ENCODE assay signal across 8 mouse cellular contexts in genomic region chr12:109528263-109528545, GRCm38 (mm10).
DNase-seq lines count a peak whose midpoint lies in the region; ATAC-seq and TF ChIP-seq lines count a peak whose summit lies in the region.

No protein-coding gene starts in this region.

- H3K9me3 ChIP-seq in ES-Bruce4 (replicated peaks; ENCODE audit: control insufficient read depth, insufficient read depth, low read length, poor library complexity, severe bottlenecking) = peaks cover 69% of the 10 kb centered on the region
- H3K9me3 ChIP-seq in heart, embryonic 16.5 days (replicated peaks; ENCODE audit: control insufficient read depth, low read length) = peaks cover 19% of the 10 kb centered on the region
- peaks cover 11% of the 10 kb centered on the region for H3K9me3 ChIP-seq in limb, embryonic 15.5 days
- H3K9me3 ChIP-seq in stomach, postnatal 0 days (ENCODE audit: control insufficient read depth, low read length) = 0 out of 2 replicates have a peak, but pooled peaks cover 4% of the 10 kb centered on the region

- no peak overlapping the region for H3K27ac ChIP-seq in ES-Bruce4 (ENCODE audit: insufficient read depth, low read length)
- H3K27ac ChIP-seq in heart, embryonic 16.5 days (ENCODE audit: low read length) = no peak overlapping the region
- no peak overlapping the region for H3K27ac ChIP-seq in limb, embryonic 15.5 days
- H3K27ac ChIP-seq in stomach, postnatal 0 days (replicated peaks) = no peak overlapping the region

- peak; percentile 61 to 68 for DNase-seq in cerebellum, postnatal 14 days
- no peak for DNase-seq in cerebellum, adult 9-10 months
- DNase-seq in stomach, postnatal 0 days (ENCODE audit: low spot score) = no peak
- no peak for DNase-seq in Muller cell, postnatal 12 days (ENCODE audit: inconsistent ontology term)

- H3K36me3 ChIP-seq in ES-Bruce4 (ENCODE audit: control insufficient read depth, insufficient read depth, low read length, poor library complexity, severe bottlenecking) = no peaks in the 10 kb centered on the region
- no peaks in the 10 kb centered on the region for H3K36me3 ChIP-seq in heart, embryonic 16.5 days (ENCODE audit: control insufficient read depth, insufficient read depth)
- H3K36me3 ChIP-seq in limb, embryonic 15.5 days = no peaks in the 10 kb centered on the region
- no peaks in the 10 kb centered on the region for H3K36me3 ChIP-seq in stomach, postnatal 0 days (ENCODE audit: control insufficient read depth, insufficient read depth, low read length)

- TF ChIP-seq POLR2A in ES-Bruce4 (IDR thresholded peaks at IDR 0.05; ENCODE audit: insufficient read depth, low read length) = no peak

- H3K4me3 ChIP-seq in ES-Bruce4 (ENCODE audit: low read depth, low read length) = peak overlapping the region; percentile 4
- peak overlapping the region; percentile 48 for H3K4me3 ChIP-seq in heart, embryonic 16.5 days (ENCODE audit: low read length)
- H3K4me3 ChIP-seq in limb, embryonic 15.5 days = peak overlapping the region; percentile 27
- 0 out of 2 replicates have a peak overlapping the region, but pooled peaks have one; percentile 8 for H3K4me3 ChIP-seq in stomach, postnatal 0 days (ENCODE audit: low read depth, low read length)

- no peak for TF ChIP-seq EP300 in ES-Bruce4 (IDR thresholded peaks at IDR 0.05; ENCODE audit: insufficient read depth, low read depth, low read length)
- TF ChIP-seq EP300 in stomach, postnatal 0 days (optimal IDR thresholded peaks at IDR 0.05) = no peak

- peak overlapping the region; percentile 63 for H3K4me2 ChIP-seq in heart, embryonic 16.5 days (ENCODE audit: low read depth, low read length)
- peak overlapping the region; percentile 41 for H3K4me2 ChIP-seq in limb, embryonic 15.5 days
- peak overlapping the region; percentile 43 for H3K4me2 ChIP-seq in stomach, postnatal 0 days (replicated peaks; ENCODE audit: low read depth)

- TF ChIP-seq CTCF in ES-Bruce4 (IDR thresholded peaks at IDR 0.05; ENCODE audit: low read depth, low read length) = no peak
- TF ChIP-seq CTCF in stomach, postnatal 0 days (IDR thresholded peaks at IDR 0.05; ENCODE audit: low read depth) = no peak

- no peak for ATAC-seq in heart, embryonic 16.5 days (replicated peaks; ENCODE audit: extremely low read depth, insufficient read depth, low FRiP score)
- ATAC-seq in limb, embryonic 15.5 days (ENCODE audit: insufficient number of reproducible peaks, low FRiP score, low TSS enrichment, low read depth) = no peak
- no peak for ATAC-seq in stomach, postnatal 0 days (ENCODE audit: low FRiP score, low TSS enrichment)
- no peak for ATAC-seq in inflammation-experienced regulatory T-cells, adult 6 months

- no peaks in the 10 kb centered on the region for H3K4me1 ChIP-seq in ES-Bruce4 (ENCODE audit: control insufficient read depth, insufficient read depth, low read length)
- no peaks in the 10 kb centered on the region for H3K4me1 ChIP-seq in heart, embryonic 16.5 days (ENCODE audit: control insufficient read depth, insufficient read depth, low read length)
- peaks cover 30% of the 10 kb centered on the region for H3K4me1 ChIP-seq in limb, embryonic 15.5 days
- peaks cover 5% of the 10 kb centered on the region for H3K4me1 ChIP-seq in stomach, postnatal 0 days (replicated peaks; ENCODE audit: control insufficient read depth, insufficient read depth)

- no peak overlapping the region for H3K9ac ChIP-seq in ES-Bruce4 (ENCODE audit: low read depth, poor library complexity, severe bottlenecking)
- H3K9ac ChIP-seq in heart, embryonic 16.5 days (ENCODE audit: low read length) = peak overlapping the region; percentile 31; the same call in 1 of the 2 replicates
- no peak overlapping the region for H3K9ac ChIP-seq in limb, embryonic 15.5 days
- no peak overlapping the region for H3K9ac ChIP-seq in stomach, postnatal 0 days (ENCODE audit: low read length)

- WGBS in heart, embryonic 16.5 days = 44% methylated on average over 27 of the region's 27 CpGs
- WGBS in limb, embryonic 15.5 days = 48% methylated on average over 27 of the region's 27 CpGs
- WGBS in stomach, postnatal 0 days = 48% methylated on average over 27 of the region's 27 CpGs

- H3K27me3 ChIP-seq in ES-Bruce4 (ENCODE audit: control insufficient read depth, insufficient read depth, low read length, poor library complexity, severe bottlenecking) = no peaks in the 10 kb centered on the region
- H3K27me3 ChIP-seq in heart, embryonic 16.5 days (ENCODE audit: control insufficient read depth, insufficient read depth, low read length) = no peaks in the 10 kb centered on the region; the same call in 1 of the 2 replicates
- H3K27me3 ChIP-seq in limb, embryonic 15.5 days = no peaks in the 10 kb centered on the region
- no peaks in the 10 kb centered on the region for H3K27me3 ChIP-seq in stomach, postnatal 0 days (ENCODE audit: control insufficient read depth, insufficient read depth, low read length)

Comparison
In these comparisons a context has a peak if more than half of its experiments do, and no peak if none do; other contexts are left out.
1. DNase-seq: peak in cerebellum, postnatal 14 days (2 of 2); none in cerebellum, adult 9-10 months (single experiment), stomach, postnatal 0 days (single experiment) and Muller cell, postnatal 12 days (single experiment).
2. Peak in every context shown above with its lines, with median percentiles within 50 percentile points of each other: H3K4me3 ChIP-seq and H3K4me2 ChIP-seq.